Mouse (Mus musculus): ENCODE data around the gene Dazap2. TPM values are rescaled to one million over a fixed set of nuclear protein-coding genes. Genes with fewer than 3 reads are reported as not detected.

Dazap2 gene
- total and polyA plus RNA-seq, 2 experiments from 2014 or later, result 141 to 164 TPM

- peak; percentile 23 for DNase-seq (ENCODE audit: low spot score)
- no peak overlapping the region for H3K4me2 ChIP-seq (ENCODE audit: low read depth, low read length)
- no peak for ATAC-seq
- no peaks in the 10 kb centered on the region for H3K9me3 ChIP-seq (ENCODE audit: low read length)
- H3K27ac ChIP-seq, result no peak overlapping the region
- H3K4me1 ChIP-seq (ENCODE audit: insufficient read depth, low read length), result no peaks in the 10 kb centered on the region
- H3K4me3 ChIP-seq (ENCODE audit: low read length), result no peak overlapping the region
- no peak for TF ChIP-seq CTCF (IDR thresholded peaks at IDR 0.05; ENCODE audit: low read depth)
- H3K9ac ChIP-seq (replicated peaks; ENCODE audit: low read length), result no peak overlapping the region
- H3K36me3 ChIP-seq (ENCODE audit: insufficient read depth, low read length), result no peaks in the 10 kb centered on the region
- H3K27me3 ChIP-seq (ENCODE audit: insufficient read depth, low read length), result no peaks in the 10 kb centered on the region
- WGBS, result 68% methylated on average over 9 of the region's 9 CpGs
Observed at GRCm38 (mm10) chr15:100660306-100660705, 45.2 kb downstream of the Dazap2 start.

GRCm38 (mm10) chr15:100660805-100661204, 45.7 kb downstream of the Dazap2 start:
- H3K9me3 ChIP-seq (ENCODE audit: low read length), result no peaks in the 10 kb centered on the region
- ATAC-seq (no peak), DNase-seq (ENCODE audit: low spot score) (no peak)
- no peak for TF ChIP-seq CTCF (IDR thresholded peaks at IDR 0.05; ENCODE audit: low read depth)
- no peaks in the 10 kb centered on the region for H3K4me1 ChIP-seq (ENCODE audit: insufficient read depth, low read length)
- no peaks in the 10 kb centered on the region for H3K27me3 ChIP-seq (ENCODE audit: insufficient read depth, low read length)
- no peak overlapping the region for H3K4me3 ChIP-seq (ENCODE audit: low read length)
- no peak overlapping the region for H3K9ac ChIP-seq (replicated peaks; ENCODE audit: low read length)
- 87% methylated on average over 5 of the region's 5 CpGs for WGBS
- no peak overlapping the region for H3K4me2 ChIP-seq (ENCODE audit: low read depth, low read length)
- H3K27ac ChIP-seq, result no peak overlapping the region
- no peaks in the 10 kb centered on the region for H3K36me3 ChIP-seq (ENCODE audit: insufficient read depth, low read length)

- no peak for ATAC-seq
- H3K27ac ChIP-seq, result no peak overlapping the region
- 80% methylated on average over 9 of the region's 9 CpGs for WGBS
- no peak for DNase-seq (ENCODE audit: low spot score)
- TF ChIP-seq CTCF (IDR thresholded peaks at IDR 0.05; ENCODE audit: low read depth), result no peak
- H3K4me1 ChIP-seq (ENCODE audit: insufficient read depth, low read length), result no peaks in the 10 kb centered on the region
- no peaks in the 10 kb centered on the region for H3K9me3 ChIP-seq (ENCODE audit: low read length)
- no peaks in the 10 kb centered on the region for H3K36me3 ChIP-seq (ENCODE audit: insufficient read depth, low read length)
- no peak overlapping the region for H3K4me3 ChIP-seq (ENCODE audit: low read length)
- 0 out of 2 replicates have a peak, but pooled peaks cover 2% of the 10 kb centered on the region for H3K27me3 ChIP-seq (ENCODE audit: insufficient read depth, low read length)
- H3K9ac ChIP-seq (replicated peaks; ENCODE audit: low read length), result no peak overlapping the region
- no peak overlapping the region for H3K4me2 ChIP-seq (ENCODE audit: low read depth, low read length)
Observed at GRCm38 (mm10) chr15:100664813-100665274, 49.7 kb downstream of the Dazap2 start.

GRCm38 (mm10) chr15:100665411-100666218, 50.5 kb downstream of the Dazap2 start:
- 45% methylated on average over 9 of the region's 9 CpGs for WGBS
- DNase-seq (ENCODE audit: low spot score), result peak; percentile 48
- no peak for ATAC-seq

GRCm38 (mm10) chr15:100666219-100666696, 51.1 kb downstream of the Dazap2 start:
- Histone ChIP-seq H3K9ac (replicated peaks; ENCODE audit: low read length) (no peak overlapping the region), H3K4me2 (ENCODE audit: low read depth, low read length) (no peak overlapping the region), H3K9me3 (ENCODE audit: low read length) (no peaks in the 10 kb centered on the region), H3K27ac (no peak overlapping the region), H3K4me3 (ENCODE audit: low read length) (no peak overlapping the region), H3K27me3 (ENCODE audit: insufficient read depth, low read length) (0 out of 2 replicates have a peak, but pooled peaks cover 2% of the 10 kb centered on the region), H3K4me1 (ENCODE audit: insufficient read depth, low read length) (no peaks in the 10 kb centered on the region), H3K36me3 (ENCODE audit: insufficient read depth, low read length) (no peaks in the 10 kb centered on the region)
- ATAC-seq, result no peak
- 7% methylated on average over 7 of the region's 7 CpGs for WGBS
- TF ChIP-seq CTCF (IDR thresholded peaks at IDR 0.05; ENCODE audit: low read depth), result no peak
- no peak for DNase-seq (ENCODE audit: low spot score)

More at GRCm38 (mm10) chr15:100665411-100666218, 50.5 kb downstream of the Dazap2 start:
- H3K4me3 ChIP-seq (ENCODE audit: low read length), result no peak overlapping the region
- no peaks in the 10 kb centered on the region for H3K4me1 ChIP-seq (ENCODE audit: insufficient read depth, low read length)
- no peak overlapping the region for H3K4me2 ChIP-seq (ENCODE audit: low read depth, low read length)
- no peak for TF ChIP-seq CTCF (IDR thresholded peaks at IDR 0.05; ENCODE audit: low read depth)
- 0 out of 2 replicates have a peak, but pooled peaks cover 2% of the 10 kb centered on the region for H3K27me3 ChIP-seq (ENCODE audit: insufficient read depth, low read length)
- H3K9me3 ChIP-seq (ENCODE audit: low read length), result no peaks in the 10 kb centered on the region
- no peak overlapping the region for H3K27ac ChIP-seq
- H3K9ac ChIP-seq (replicated peaks; ENCODE audit: low read length), result no peak overlapping the region
- H3K36me3 ChIP-seq (ENCODE audit: insufficient read depth, low read length), result no peaks in the 10 kb centered on the region

GRCm38 (mm10) chr15:100666851-100667250, 51.7 kb downstream of the Dazap2 start:
- H3K27me3 ChIP-seq (ENCODE audit: insufficient read depth, low read length), result 0 out of 2 replicates have a peak, but pooled peaks cover 2% of the 10 kb centered on the region
- no peak overlapping the region for H3K4me2 ChIP-seq (ENCODE audit: low read depth, low read length)
- ATAC-seq (no peak), DNase-seq (ENCODE audit: low spot score) (no peak)
- no peak for TF ChIP-seq CTCF (IDR thresholded peaks at IDR 0.05; ENCODE audit: low read depth)
- no peak overlapping the region for H3K27ac ChIP-seq
- no peaks in the 10 kb centered on the region for H3K9me3 ChIP-seq (ENCODE audit: low read length)
- no peaks in the 10 kb centered on the region for H3K36me3 ChIP-seq (ENCODE audit: insufficient read depth, low read length)
- H3K4me3 ChIP-seq (ENCODE audit: low read length), result no peak overlapping the region
- H3K4me1 ChIP-seq (ENCODE audit: insufficient read depth, low read length), result no peaks in the 10 kb centered on the region
- 35% methylated on average over 12 of the region's 12 CpGs for WGBS
- H3K9ac ChIP-seq (replicated peaks; ENCODE audit: low read length), result no peak overlapping the region

GRCm38 (mm10) chr15:100667420-100667819, 52.3 kb downstream of the Dazap2 start:
- H3K27me3 ChIP-seq (ENCODE audit: insufficient read depth, low read length), result 0 out of 2 replicates have a peak, but pooled peaks cover 2% of the 10 kb centered on the region
- H3K4me2 ChIP-seq (ENCODE audit: low read depth, low read length), result no peak overlapping the region
- no peak for ATAC-seq
- no peak overlapping the region for H3K27ac ChIP-seq
- no peaks in the 10 kb centered on the region for H3K9me3 ChIP-seq (ENCODE audit: low read length)
- H3K9ac ChIP-seq (replicated peaks; ENCODE audit: low read length), result no peak overlapping the region
- WGBS, result 65% methylated on average over 6 of the region's 6 CpGs
- H3K4me1 ChIP-seq (ENCODE audit: insufficient read depth, low read length), result no peaks in the 10 kb centered on the region
- H3K4me3 ChIP-seq (ENCODE audit: low read length), result no peak overlapping the region
- no peak for TF ChIP-seq CTCF (IDR thresholded peaks at IDR 0.05; ENCODE audit: low read depth)
- no peak for DNase-seq (ENCODE audit: low spot score)
- no peaks in the 10 kb centered on the region for H3K36me3 ChIP-seq (ENCODE audit: insufficient read depth, low read length)
